Mouse (Mus musculus) large intestine, adult 2 months (tissue): Measurements from ENCODE around the gene Dcps. TPM values are rescaled to one million over a fixed set of nuclear protein-coding genes. Genes with fewer than 3 reads are reported as not detected.

Experiments
- DNase-seq: peaks from one replicate; pipeline ENCODE4 v3.0.0-alpha.2; 2012; ENCODE audit warnings: low read depth, low spot score
- WGBS: fragments of 180-500 bp; shearing (Covaris S2); methylation state at CpG from one replicate; pipeline ENCODE4 v1.1.7; 2018; 5-methylcytosine and 5-hydroxymethylcytosine counted together
- polyA plus RNA-seq: library from polyadenylated mRNA; depleted of rRNA; stranded (reverse); fragments of >200 nt; gene quantifications from 2 replicates; pipeline ENCODE4 v1.2.3, GENCODE M21; 2012

Gene Dcps
- polyA plus RNA-seq, 1 experiment, result 39.7 TPM

GRCm38 (mm10) chr9:35115299-35115698, 60.6 kb downstream of the Dcps start:
- no peak for DNase-seq
- 59% methylated on average over 4 of the region's 4 CpGs for WGBS

- WGBS, result 80% methylated on average over 3 of the region's 3 CpGs
- DNase-seq, result no peak
Measured at GRCm38 (mm10) chr9:35114234-35114633, 61.6 kb downstream of the Dcps start.

- 37% methylated on average over 19 of the region's 19 CpGs for WGBS
- no peak for DNase-seq
Measured at GRCm38 (mm10) chr9:35111941-35112595, 63.8 kb downstream of the Dcps start.

- 84% methylated on average over 7 of the region's 7 CpGs for WGBS
- no peak for DNase-seq
Measured at GRCm38 (mm10) chr9:35111446-35111845, 64.4 kb downstream of the Dcps start.

GRCm38 (mm10) chr9:35110567-35110966, 65.3 kb downstream of the Dcps start:
- 45% methylated on average over 4 of the region's 4 CpGs for WGBS

GRCm38 (mm10) chr9:35110051-35110450, 65.8 kb downstream of the Dcps start:
- no peak for DNase-seq
- 81% methylated on average over 5 of the region's 5 CpGs for WGBS

More at GRCm38 (mm10) chr9:35110567-35110966, 65.3 kb downstream of the Dcps start:
- DNase-seq, result no peak

GRCm38 (mm10) chr9:35108916-35109315, 66.9 kb downstream of the Dcps start:
- no peak for DNase-seq
- 60% methylated on average over 5 of the region's 5 CpGs for WGBS

- 83% methylated on average over 3 of the region's 3 CpGs for WGBS
- DNase-seq, result no peak
Measured at GRCm38 (mm10) chr9:35108066-35108465, 67.8 kb downstream of the Dcps start.

GRCm38 (mm10) chr9:35107396-35107795, 68.5 kb downstream of the Dcps start:
- DNase-seq, result no peak

GRCm38 (mm10) chr9:35105884-35106880, 69.7 kb downstream of the Dcps start:
- 25% methylated on average over 15 of the region's 15 CpGs for WGBS
- DNase-seq, result no peak

More at GRCm38 (mm10) chr9:35107396-35107795, 68.5 kb downstream of the Dcps start:
- WGBS, result 95% methylated on average over 5 of the region's 5 CpGs

GRCm38 (mm10) chr9:35105438-35105837, 70.4 kb downstream of the Dcps start:
- WGBS, result 23% methylated on average over 2 of the region's 2 CpGs
- no peak for DNase-seq

- WGBS, result 71% methylated on average over 4 of the region's 4 CpGs
- DNase-seq, result no peak
Measured at GRCm38 (mm10) chr9:35104711-35105110, 71.2 kb downstream of the Dcps start.

- no peak for DNase-seq
- WGBS, result 64% methylated on average over 4 of the region's 4 CpGs
Measured at GRCm38 (mm10) chr9:35098762-35099161, 77.1 kb downstream of the Dcps start.

GRCm38 (mm10) chr9:35097901-35098300, 78.0 kb downstream of the Dcps start:
- 89% methylated on average over 4 of the region's 4 CpGs for WGBS
- no peak for DNase-seq

GRCm38 (mm10) chr9:35095726-35096125, 80.1 kb downstream of the Dcps start:
- DNase-seq, result no peak
- 73% methylated on average over 1 of the region's 1 CpGs for WGBS

GRCm38 (mm10) chr9:35093350-35093749, 82.5 kb downstream of the Dcps start:
- DNase-seq, result no peak
- 82% methylated on average over 3 of the region's 3 CpGs for WGBS

- WGBS, result 74% methylated on average over 2 of the region's 2 CpGs
- DNase-seq, result no peak
Measured at GRCm38 (mm10) chr9:35092904-35093303, 83.0 kb downstream of the Dcps start.
